45 mouse cellular contexts compared by ENCODE assay signal in genomic region chr4:90212076-90212475, GRCm38 (mm10). TPM values are rescaled to one million over a fixed set of nuclear protein-coding genes. Genes with fewer than 3 reads are reported as not detected.
"Had no signal": no experiment of that assay in that cellular context is flagged by ENCODE, and none has a peak within 500 bp of the region (broad histone marks: within the 10 kb centered on the region; RNA-seq: fewer than 3 reads in every experiment).

No protein-coding gene starts in this region.

- H3K27me3 ChIP-seq: limb, embryonic 12.5 days; limb, embryonic 13.5 days; limb, embryonic 15.5 days; liver, embryonic 12.5 days; liver, embryonic 13.5 days; liver, embryonic 15.5 days; lung, embryonic 15.5 days; megakaryocyte, embryonic 14.5 days; midbrain, embryonic 12.5 days; midbrain, embryonic 13.5 days; midbrain, embryonic 15.5 days had no signal

- ATAC-seq: liver, embryonic 12.5 days; liver, postnatal 0 days; lung, postnatal 0 days had no signal

- H3K9me3 ChIP-seq: limb, embryonic 10.5 days; limb, embryonic 12.5 days; limb, embryonic 13.5 days; limb, embryonic 15.5 days; liver, embryonic 12.5 days; liver, embryonic 13.5 days; liver, embryonic 15.5 days; lung, embryonic 15.5 days; megakaryocyte, embryonic 14.5 days; midbrain, embryonic 10.5 days; midbrain, embryonic 12.5 days; midbrain, embryonic 13.5 days; midbrain, embryonic 15.5 days had no signal

- H3K9ac ChIP-seq: limb, embryonic 12.5 days; limb, embryonic 13.5 days; limb, embryonic 15.5 days; liver, embryonic 12.5 days; liver, embryonic 13.5 days; liver, embryonic 14.5 days; liver, embryonic 15.5 days; liver, postnatal 0 days; lung, embryonic 14.5 days; lung, embryonic 15.5 days; midbrain, embryonic 12.5 days; midbrain, embryonic 13.5 days; midbrain, embryonic 15.5 days had no signal

- H3K27ac ChIP-seq: left cerebral cortex, adult 2 months; limb, embryonic 10.5 days; limb, embryonic 12.5 days; limb, embryonic 13.5 days; limb, embryonic 15.5 days; liver, embryonic 12.5 days; liver, embryonic 13.5 days; liver, embryonic 14.5 days; liver, embryonic 15.5 days; lung, embryonic 15.5 days; macrophage; midbrain, embryonic 10.5 days; midbrain, embryonic 12.5 days; midbrain, embryonic 13.5 days; midbrain, embryonic 15.5 days had no signal

- H3K4me1 ChIP-seq: limb, embryonic 10.5 days; limb, embryonic 12.5 days; limb, embryonic 13.5 days; limb, embryonic 15.5 days; liver, embryonic 12.5 days; liver, embryonic 13.5 days; liver, embryonic 15.5 days; lung, embryonic 15.5 days; megakaryocyte, embryonic 14.5 days; midbrain, embryonic 10.5 days; midbrain, embryonic 12.5 days; midbrain, embryonic 13.5 days; midbrain, embryonic 15.5 days had no signal

- H3K4me2 ChIP-seq: limb, embryonic 12.5 days; limb, embryonic 13.5 days; limb, embryonic 15.5 days; liver, embryonic 11.5 days; liver, embryonic 12.5 days; liver, embryonic 13.5 days; liver, embryonic 15.5 days; lung, embryonic 14.5 days; lung, embryonic 15.5 days; midbrain, embryonic 12.5 days; midbrain, embryonic 13.5 days; midbrain, embryonic 15.5 days had no signal

- H3K36me3 ChIP-seq: limb, embryonic 10.5 days; limb, embryonic 12.5 days; limb, embryonic 13.5 days; limb, embryonic 15.5 days; liver, embryonic 12.5 days; liver, embryonic 13.5 days; liver, embryonic 15.5 days; lung, embryonic 15.5 days; midbrain, embryonic 10.5 days; midbrain, embryonic 12.5 days; midbrain, embryonic 13.5 days; midbrain, embryonic 15.5 days had no signal

- DNase-seq: left cerebral cortex, postnatal 4 days; liver; liver, embryonic 13.5 days; liver, postnatal 0 days; lung, adult 18-20 months; lung, adult 2 months; lung, embryonic 14.5 days; lung, postnatal 10 days; lung, postnatal 14 days; lung, postnatal 36 days; lung, postnatal 4 days had no signal

- H3K4me3 ChIP-seq: left cerebral cortex, adult 2 months; limb, embryonic 10.5 days; limb, embryonic 12.5 days; limb, embryonic 13.5 days; limb, embryonic 15.5 days; liver, embryonic 12.5 days; liver, embryonic 13.5 days; liver, embryonic 15.5 days; lung, embryonic 15.5 days; megakaryocyte, embryonic 14.5 days; midbrain, embryonic 10.5 days; midbrain, embryonic 12.5 days; midbrain, embryonic 13.5 days; midbrain, embryonic 15.5 days; myocyte had no signal

RNA-seq across cellular contexts. Expression of gene Zfp352, which starts 6.5 kb away (rescaled TPM):
- total RNA-seq: left cerebral cortex, adult 18-20 months; left cerebral cortex, adult 2 months; left cerebral cortex, postnatal 10 days; left cerebral cortex, postnatal 14 days; left cerebral cortex, postnatal 25 days; left cerebral cortex, postnatal 36 days; left cerebral cortex, postnatal 4 days; liver, adult 2 months; megakaryocyte progenitor cell, adult 5-6 weeks; megakaryocyte, adult 5-6 weeks; megakaryocyte-erythroid progenitor cell, adult 5-6 weeks; midbrain, postnatal 0 days; monocyte, adult 5-6 weeks had no signal
- polyA plus RNA-seq: limb, embryonic 10.5 days; limb, embryonic 11.5 days; limb, embryonic 12.5 days; limb, embryonic 13.5 days; limb, embryonic 14.5 days; limb, embryonic 15.5 days; liver, adult 2 months; liver, embryonic 11.5 days; liver, embryonic 12.5 days; liver, embryonic 13.5 days; liver, embryonic 14.5 days; liver, embryonic 15.5 days; liver, embryonic 16.5 days; liver, postnatal 0 days; lung, adult 2 months; lung, embryonic 14.5 days; lung, embryonic 15.5 days; lung, embryonic 16.5 days; lung, postnatal 0 days; macrophage; midbrain, embryonic 10.5 days; midbrain, embryonic 12.5 days; midbrain, embryonic 13.5 days; midbrain, embryonic 14.5 days; midbrain, embryonic 15.5 days; midbrain, postnatal 0 days; myocyte had no signal
